In genomic region chr11:97524306-97524705, GRCm38 (mm10) we compare ENCODE assay signal across 11 mouse cellular contexts. TPM values are rescaled to one million over a fixed set of nuclear protein-coding genes. Genes with fewer than 3 reads are reported as not detected.
DNase-seq lines count a peak whose midpoint lies in the region; ATAC-seq and TF ChIP-seq lines count a peak whose summit lies in the region.
"Had no signal": no experiment of that assay in that cellular context is flagged by ENCODE, and none has a peak within 500 bp of the region (broad histone marks: within the 10 kb centered on the region; RNA-seq: fewer than 3 reads in every experiment).

No protein-coding gene starts in this region.

- TF ChIP-seq CTCF in lung, embryonic 14.5 days (IDR thresholded peaks at IDR 0.05; ENCODE audit: low read depth), result no peak
- no peak for TF ChIP-seq CTCF in hindbrain, postnatal 0 days (IDR thresholded peaks at IDR 0.05; ENCODE audit: low read depth)

- H3K9ac ChIP-seq in lung, embryonic 14.5 days, result no peak overlapping the region
- no peak overlapping the region for H3K9ac ChIP-seq in forebrain, embryonic 12.5 days
- H3K9ac ChIP-seq in hindbrain, postnatal 0 days (replicated peaks; ENCODE audit: low read length), result no peak overlapping the region
- H3K9ac ChIP-seq in neural tube, embryonic 15.5 days (replicated peaks), result no peak overlapping the region

- no peak overlapping the region for H3K4me2 ChIP-seq in lung, embryonic 14.5 days
- no peak overlapping the region for H3K4me2 ChIP-seq in forebrain, embryonic 12.5 days
- no peak overlapping the region for H3K4me2 ChIP-seq in hindbrain, postnatal 0 days (ENCODE audit: low read depth, low read length)
- no peak overlapping the region for H3K4me2 ChIP-seq in neural tube, embryonic 15.5 days

- DNase-seq in lung, embryonic 14.5 days, result no peak
- no peak for DNase-seq in lung, postnatal 10 days
- DNase-seq in hindbrain, postnatal 0 days (ENCODE audit: low spot score), result no peak
- no peak for DNase-seq in spleen, postnatal 4 days (ENCODE audit: low spot score in 2 of 2)
- no peak for DNase-seq in heart, postnatal 25 days (ENCODE audit: low spot score)
- DNase-seq: gastrocnemius, postnatal 36 days; thymus, postnatal 36 days had no signal

- peaks cover 6% of the 10 kb centered on the region for H3K4me1 ChIP-seq in lung, embryonic 14.5 days (ENCODE audit: insufficient read depth)
- peaks cover 22% of the 10 kb centered on the region for H3K4me1 ChIP-seq in forebrain, embryonic 12.5 days
- H3K4me1 ChIP-seq in hindbrain, postnatal 0 days (ENCODE audit: insufficient read depth, low read length), result peaks cover 11% of the 10 kb centered on the region
- peaks cover 13% of the 10 kb centered on the region for H3K4me1 ChIP-seq in neural tube, embryonic 15.5 days

- H3K27me3 ChIP-seq in lung, embryonic 14.5 days (ENCODE audit: insufficient read depth, low read length), result no peaks in the 10 kb centered on the region
- no peaks in the 10 kb centered on the region; the same call in 1 of the 2 replicates for H3K27me3 ChIP-seq in forebrain, embryonic 12.5 days
- H3K27me3 ChIP-seq in hindbrain, postnatal 0 days (ENCODE audit: insufficient read depth, low read length), result no peaks in the 10 kb centered on the region
- H3K27me3 ChIP-seq in neural tube, embryonic 15.5 days (replicated peaks), result no peaks in the 10 kb centered on the region

- H3K27ac ChIP-seq in lung, embryonic 14.5 days (ENCODE audit: low read depth), result peak overlapping the region; percentile 12; the same call in 1 of the 2 replicates
- peak overlapping the region; percentile 79 for H3K27ac ChIP-seq in forebrain, embryonic 12.5 days
- peak overlapping the region; percentile 58 for H3K27ac ChIP-seq in hindbrain, postnatal 0 days
- H3K27ac ChIP-seq in neural tube, embryonic 15.5 days (replicated peaks), result peak overlapping the region; percentile 29; the same call in 1 of the 2 replicates

- no peak for ATAC-seq in lung, embryonic 14.5 days (ENCODE audit: insufficient read depth)
- peak; percentile 6; the same call in 1 of the 2 replicates for ATAC-seq in forebrain, embryonic 12.5 days (ENCODE audit: low FRiP score)
- no peak for ATAC-seq in hindbrain, postnatal 0 days
- ATAC-seq in neural tube, embryonic 15.5 days (ENCODE audit: low FRiP score), result no peak

- WGBS in lung, embryonic 14.5 days, result 26% methylated on average over 9 of the region's 9 CpGs
- WGBS in forebrain, embryonic 12.5 days, result 68% methylated on average over 9 of the region's 9 CpGs
- WGBS in hindbrain, postnatal 0 days, result 54% methylated on average over 9 of the region's 9 CpGs
- WGBS in neural tube, embryonic 15.5 days, result 52% methylated on average over 9 of the region's 9 CpGs

- H3K4me3 ChIP-seq in lung, embryonic 14.5 days (ENCODE audit: low read depth, low read length), result no peak overlapping the region
- H3K4me3 ChIP-seq in forebrain, embryonic 12.5 days (replicated peaks), result no peak overlapping the region
- H3K4me3 ChIP-seq in hindbrain, postnatal 0 days (ENCODE audit: low read length), result no peak overlapping the region
- H3K4me3 ChIP-seq in neural tube, embryonic 15.5 days (replicated peaks), result no peak overlapping the region

- H3K36me3 ChIP-seq in lung, embryonic 14.5 days (ENCODE audit: insufficient read depth), result no peaks in the 10 kb centered on the region
- H3K36me3 ChIP-seq in forebrain, embryonic 12.5 days (replicated peaks), result peaks cover 64% of the 10 kb centered on the region
- H3K36me3 ChIP-seq in hindbrain, postnatal 0 days (ENCODE audit: insufficient read depth, low read length), result peaks cover 35% of the 10 kb centered on the region
- peaks cover 58% of the 10 kb centered on the region for H3K36me3 ChIP-seq in neural tube, embryonic 15.5 days

- H3K9me3 ChIP-seq in lung, embryonic 14.5 days (ENCODE audit: low read depth, low read length), result no peaks in the 10 kb centered on the region
- H3K9me3 ChIP-seq in forebrain, embryonic 12.5 days, result no peaks in the 10 kb centered on the region
- no peaks in the 10 kb centered on the region for H3K9me3 ChIP-seq in hindbrain, postnatal 0 days (ENCODE audit: low read length)
- no peaks in the 10 kb centered on the region for H3K9me3 ChIP-seq in neural tube, embryonic 15.5 days (replicated peaks)

- intact Hi-C loops in heart, postnatal 25 days (cut with DNase I), result no loop called here

RNA-seq across cellular contexts. Expression of gene 4933428G20Rik, which starts 24.2 kb away (rescaled TPM):
- 0.13 and 0.23 TPM in 2 replicates for polyA plus RNA-seq in lung, embryonic 14.5 days (2014; fragmentation: Nextera tagmentation; extraction: Ambion mirVana)
- polyA plus RNA-seq in forebrain, embryonic 12.5 days (2016; fragmentation: Nextera tagmentation; extraction: Ambion mirVana), result 0.50 and 0.79 TPM in 2 replicates
- total RNA-seq in hindbrain, postnatal 0 days (2014; rRNA removed), result 0.43 TPM in 1 of 2 replicates, not detected in the other
- 0.48 and 1.1 TPM in 2 replicates for polyA plus RNA-seq in hindbrain, postnatal 0 days (2015; fragmentation: Nextera tagmentation; extraction: Ambion mirVana)
- polyA plus RNA-seq in neural tube, embryonic 15.5 days (2015; fragmentation: Nextera tagmentation; extraction: Ambion mirVana), result 1.2 and 1.4 TPM in 2 replicates
- total RNA-seq in heart, postnatal 25 days (2021), result not detected
- total RNA-seq: gastrocnemius, postnatal 36 days; monocyte, adult 5-6 weeks had no signal

RNA-seq across cellular contexts. Expression of gene Srcin1, which starts 51.7 kb away (rescaled TPM):
- polyA plus RNA-seq in lung, embryonic 14.5 days (2014; fragmentation: Nextera tagmentation; extraction: Ambion mirVana), result 0.68 and 0.70 TPM in 2 replicates
- 5.2 and 5.7 TPM in 2 replicates for polyA plus RNA-seq in forebrain, embryonic 12.5 days (2016; fragmentation: Nextera tagmentation; extraction: Ambion mirVana)
- total RNA-seq in hindbrain, postnatal 0 days (2014; rRNA removed), result 104 and 141 TPM in 2 replicates
- 14.3 and 14.7 TPM in 2 replicates for polyA plus RNA-seq in hindbrain, postnatal 0 days (2015; fragmentation: Nextera tagmentation; extraction: Ambion mirVana)
- polyA plus RNA-seq in neural tube, embryonic 15.5 days (2015; fragmentation: Nextera tagmentation; extraction: Ambion mirVana), result 7.2 and 10.5 TPM in 2 replicates
- total RNA-seq in heart, postnatal 25 days (2021), result under 1 TPM; 0.20 to 0.47 TPM
- polyA plus RNA-seq: liver, embryonic 16.5 days had no signal

Comparison
In these comparisons a context has a peak if more than half of its experiments do, and no peak if none do; other contexts are left out.
1. H3K27ac ChIP-seq: peak in every context shown above with its lines; median percentile 79 in forebrain, embryonic 12.5 days; 58 in hindbrain, postnatal 0 days; 29 in neural tube, embryonic 15.5 days; 12 in lung, embryonic 14.5 days.